Mouse (Mus musculus) kidney, embryonic 14.5 days (tissue): Measurements from ENCODE around the gene Rps6ka1. TPM values are rescaled to one million over a fixed set of nuclear protein-coding genes. Genes with fewer than 3 reads are reported as not detected.
"Not testable (repeated sequence)": the region's sequence is repeated elsewhere in the genome, so short reads cannot be mapped to it uniquely, and the experiment has no call there.

Experiments
- ATAC-seq: fragments of 200-750 bp; cut with Nextera tagmentation; 2 replicates; pipeline ENCODE4 v1.8.0; 2017; ENCODE audit warnings: moderate number of reproducible peaks, mild to moderate bottlenecking, moderate TSS enrichment, moderate library complexity; ENCODE audit not compliant: low FRiP score, low TSS enrichment
- H3K27ac ChIP-seq: fragments of 300-500 bp; sonication (generic); 2 replicates; pipeline ENCODE4 v1.5.1; 2014; ENCODE audit warnings: low read depth, mild to moderate bottlenecking, low read length, moderate library complexity, mixed read lengths
- H3K27me3 ChIP-seq: fragments of 300-500 bp; sonication (generic); 2 replicates; pipeline ENCODE4 v1.6.1; 2014; ENCODE audit warnings: mild to moderate bottlenecking, low read length; ENCODE audit not compliant: control insufficient read depth, insufficient read depth
- H3K36me3 ChIP-seq: fragments of 300-500 bp; sonication (generic); 2 replicates; pipeline ENCODE4 v1.6.1; 2014; ENCODE audit warnings: low read length, mixed read lengths; ENCODE audit not compliant: control insufficient read depth, insufficient read depth
- H3K4me1 ChIP-seq: fragments of 300-500 bp; sonication (generic); 2 replicates; pipeline ENCODE4 v1.6.1; 2014; ENCODE audit warnings: low read length, mixed read lengths; ENCODE audit not compliant: control insufficient read depth, insufficient read depth
- H3K4me2 ChIP-seq: fragments of 300-500 bp; sonication (generic); replicated peaks from 2 replicates; pipeline ENCODE4 v1.6.1; 2014; ENCODE audit warnings: low read depth, mild to moderate bottlenecking, low read length
- H3K4me3 ChIP-seq: fragments of 300-500 bp; sonication (generic); 2 replicates; pipeline ENCODE4 v1.5.1; 2014; ENCODE audit warnings: mild to moderate bottlenecking, low read length
- H3K9ac ChIP-seq: fragments of 300-500 bp; sonication (generic); 2 replicates; pipeline ENCODE4 v1.6.1; 2014; ENCODE audit warnings: low read depth, mild to moderate bottlenecking, low read length, moderate library complexity
- H3K9me3 ChIP-seq: fragments of 300-500 bp; sonication (generic); 2 replicates; pipeline ENCODE4 v1.6.1; 2016; ENCODE audit warnings: low read length; ENCODE audit not compliant: control insufficient read depth
- WGBS: fragments of 180-500 bp; shearing (Covaris S2); extraction: QIAGEN DNeasy Blood & Tissue Kit; methylation state at CpG from one replicate; pipeline ENCODE4 v1.1.7; 2014; 5-methylcytosine and 5-hydroxymethylcytosine counted together
- polyA plus RNA-seq: library from polyadenylated mRNA; unstranded; fragments of >200 nt; fragmentation: Nextera tagmentation; extraction: Ambion mirVana; gene quantifications from 2 replicates; pipeline ENCODE4 v1.2.1, GENCODE M21; 2014

The Rps6ka1 gene
- polyA plus RNA-seq = 29.6 and 49.8 TPM in 2 replicates

- WGBS = under 1% methylated on average over 55 of the region's 61 CpGs
- Histone ChIP-seq H3K27ac (peak within 1 kb of the TSS; percentile 85), H3K9me3 (no peaks in the 10 kb centered on the region), H3K4me1 (peaks cover 16% of the 10 kb centered on the region), H3K4me2 (peak within 1 kb of the TSS; percentile 96), H3K9ac (peak within 1 kb of the TSS; percentile 83), H3K36me3 (no peaks in the 10 kb centered on the region), H3K27me3 (no peaks in the 10 kb centered on the region), H3K4me3 (peak within 1 kb of the TSS; percentile 85)
- ATAC-seq = peak; percentile 88
Measured at GRCm38 (mm10) chr4:133887672-133888453, at the start of gene Rps6ka1. Gene Rps6ka1 (minus strand): TSS chr4:133887797.

GRCm38 (mm10) chr4:133931785-133932184 is 44.2 kb upstream of the Rps6ka1 start:
- H3K27ac ChIP-seq = no peak overlapping the region
- no peak overlapping the region for H3K9ac ChIP-seq
- peaks cover 4% of the 10 kb centered on the region; the same call in 1 of the 2 replicates for H3K4me1 ChIP-seq
- no peak overlapping the region for H3K4me3 ChIP-seq
- no peaks in the 10 kb centered on the region for H3K27me3 ChIP-seq
- 63% methylated on average over 3 of the region's 3 CpGs for WGBS
- no peaks in the 10 kb centered on the region for H3K9me3 ChIP-seq
- no peaks in the 10 kb centered on the region for H3K36me3 ChIP-seq
- H3K4me2 ChIP-seq = no peak overlapping the region
- ATAC-seq = no peak

- ATAC-seq = no peak
- no peak overlapping the region for H3K27ac ChIP-seq
Measured at GRCm38 (mm10) chr4:133931349-133931748, 43.8 kb upstream of the Rps6ka1 start.

GRCm38 (mm10) chr4:133929278-133929670 is 41.7 kb upstream of the Rps6ka1 start:
- Histone ChIP-seq H3K4me3 (no peak overlapping the region), H3K27ac (peak overlapping the region; percentile 31; the same call in 1 of the 2 replicates), H3K9ac (no peak overlapping the region; the same call in 1 of the 2 replicates), H3K4me2 (0 out of 2 replicates have a peak overlapping the region, but pooled peaks have one; percentile 2), H3K4me1 (peaks cover 4% of the 10 kb centered on the region; the same call in 1 of the 2 replicates), H3K36me3 (no peaks in the 10 kb centered on the region), H3K27me3 (no peaks in the 10 kb centered on the region), H3K9me3 (no peaks in the 10 kb centered on the region)
- 18% methylated on average over 7 of the region's 7 CpGs for WGBS
- peak; percentile 49; the same call in 1 of the 2 replicates for ATAC-seq

More at GRCm38 (mm10) chr4:133931349-133931748, 43.8 kb upstream of the Rps6ka1 start:
- H3K4me2 ChIP-seq = no peak overlapping the region
- no peak overlapping the region for H3K9ac ChIP-seq
- H3K4me3 ChIP-seq = no peak overlapping the region
- no peaks in the 10 kb centered on the region for H3K27me3 ChIP-seq
- no peaks in the 10 kb centered on the region for H3K36me3 ChIP-seq
- peaks cover 4% of the 10 kb centered on the region; the same call in 1 of the 2 replicates for H3K4me1 ChIP-seq
- no peaks in the 10 kb centered on the region for H3K9me3 ChIP-seq
- WGBS = 17% methylated on average over 10 of the region's 10 CpGs

DNA sequence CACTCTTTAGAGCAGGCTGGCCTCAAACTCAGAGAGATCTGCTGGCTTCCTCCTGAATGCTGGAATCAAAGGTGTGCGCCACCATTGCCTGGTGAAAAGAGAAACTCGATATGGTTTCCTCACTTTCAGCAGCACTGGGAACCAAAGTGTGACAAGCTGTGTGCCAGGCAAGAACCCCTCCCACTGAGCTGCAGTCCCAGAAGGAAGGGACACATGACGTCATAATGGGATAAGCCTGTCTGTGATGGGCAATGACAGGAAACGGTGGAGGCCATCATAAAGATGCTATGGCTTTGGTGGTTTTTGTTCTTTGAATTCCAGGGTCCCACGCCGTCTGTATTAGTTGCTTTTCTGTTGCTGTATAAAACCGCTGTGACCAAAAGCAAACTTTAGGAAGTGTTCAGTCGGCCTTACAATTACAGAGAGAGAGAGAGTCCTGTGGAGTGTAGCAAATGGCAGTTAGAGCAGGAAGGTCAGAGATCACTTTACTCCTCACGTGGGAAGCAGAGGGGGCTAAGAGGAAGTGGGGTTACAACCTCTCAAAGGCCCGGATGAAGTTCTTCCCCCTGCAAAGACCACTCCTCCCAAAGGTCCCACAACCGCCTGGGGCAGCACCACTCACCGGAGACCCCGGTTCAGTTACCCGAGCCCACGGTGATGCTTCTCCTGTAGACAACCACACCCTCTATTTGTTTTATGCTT is 41.1 kb upstream of the Rps6ka1 start:
- no peak for ATAC-seq
- peak overlapping the region; percentile 31; the same call in 1 of the 2 replicates for H3K27ac ChIP-seq

DNA sequence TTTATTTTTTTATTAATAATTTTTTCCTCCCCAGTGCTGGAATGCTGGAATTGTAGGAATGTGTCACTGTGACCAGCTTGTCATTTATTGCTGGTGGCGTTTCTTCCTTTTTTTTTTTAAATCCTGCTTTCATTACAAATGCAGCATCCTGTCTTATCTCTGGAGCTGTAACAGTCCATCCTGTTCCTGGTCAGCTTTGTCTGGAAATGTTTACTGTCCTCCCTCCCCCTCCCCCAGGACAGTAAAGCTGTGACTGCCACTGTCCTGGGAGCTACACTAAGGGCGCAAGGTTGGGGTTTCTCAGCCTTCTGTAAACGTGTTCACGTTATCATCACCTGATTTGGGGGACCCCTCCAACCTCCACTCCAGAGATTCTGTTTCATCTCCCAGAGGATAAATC is 37.6 kb upstream of the Rps6ka1 start:
- H3K9ac ChIP-seq = no peak overlapping the region
- H3K4me1 ChIP-seq = peaks cover 4% of the 10 kb centered on the region; the same call in 1 of the 2 replicates
- no peak overlapping the region for H3K4me3 ChIP-seq
- no peaks in the 10 kb centered on the region for H3K9me3 ChIP-seq
- H3K36me3 ChIP-seq = no peaks in the 10 kb centered on the region
- no peak overlapping the region for H3K4me2 ChIP-seq
- H3K27ac ChIP-seq = no peak overlapping the region
- WGBS = 75% methylated on average over 4 of the region's 4 CpGs
- no peaks in the 10 kb centered on the region for H3K27me3 ChIP-seq
- ATAC-seq = no peak

More for the DNA sequence above, 41.1 kb upstream of the Rps6ka1 start:
- Histone ChIP-seq H3K27me3 (no peaks in the 10 kb centered on the region), H3K9ac (no peak overlapping the region; the same call in 1 of the 2 replicates), H3K4me1 (peaks cover 4% of the 10 kb centered on the region; the same call in 1 of the 2 replicates), H3K9me3 (no peaks in the 10 kb centered on the region), H3K36me3 (no peaks in the 10 kb centered on the region), H3K4me2 (0 out of 2 replicates have a peak overlapping the region, but pooled peaks have one; percentile 2), H3K4me3 (no peak overlapping the region)
- 27% methylated on average over 15 of the region's 15 CpGs for WGBS

DNA sequence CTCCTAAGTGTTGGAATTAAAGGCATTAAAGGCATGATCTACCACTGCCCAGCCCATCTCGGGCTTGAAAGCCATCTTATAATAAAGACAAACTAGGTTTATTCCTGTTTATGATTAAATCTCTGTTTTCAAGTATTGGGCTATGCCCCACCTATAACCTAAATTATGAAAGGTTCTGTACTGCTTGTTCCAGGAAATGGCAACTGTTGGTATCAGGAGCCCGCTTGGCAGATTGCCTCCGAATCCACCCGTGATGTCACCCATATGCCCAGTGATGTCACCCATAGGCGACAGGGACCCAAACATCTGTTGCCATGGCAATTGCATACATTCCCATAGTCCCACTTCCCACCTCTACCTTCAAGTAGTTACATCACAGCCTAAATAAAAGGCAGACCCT is 36.1 kb upstream of the Rps6ka1 start:
- no peak for ATAC-seq
- H3K27ac ChIP-seq = no peak overlapping the region
- 88% methylated on average over 5 of the region's 5 CpGs for WGBS
- H3K4me1 ChIP-seq = peaks cover 2% of the 10 kb centered on the region; the same call in 1 of the 2 replicates
- no peaks in the 10 kb centered on the region for H3K36me3 ChIP-seq
- no peaks in the 10 kb centered on the region for H3K9me3 ChIP-seq
- no peak overlapping the region for H3K4me2 ChIP-seq
- H3K9ac ChIP-seq = no peak overlapping the region
- H3K27me3 ChIP-seq = no peaks in the 10 kb centered on the region
- H3K4me3 ChIP-seq = no peak overlapping the region

DNA sequence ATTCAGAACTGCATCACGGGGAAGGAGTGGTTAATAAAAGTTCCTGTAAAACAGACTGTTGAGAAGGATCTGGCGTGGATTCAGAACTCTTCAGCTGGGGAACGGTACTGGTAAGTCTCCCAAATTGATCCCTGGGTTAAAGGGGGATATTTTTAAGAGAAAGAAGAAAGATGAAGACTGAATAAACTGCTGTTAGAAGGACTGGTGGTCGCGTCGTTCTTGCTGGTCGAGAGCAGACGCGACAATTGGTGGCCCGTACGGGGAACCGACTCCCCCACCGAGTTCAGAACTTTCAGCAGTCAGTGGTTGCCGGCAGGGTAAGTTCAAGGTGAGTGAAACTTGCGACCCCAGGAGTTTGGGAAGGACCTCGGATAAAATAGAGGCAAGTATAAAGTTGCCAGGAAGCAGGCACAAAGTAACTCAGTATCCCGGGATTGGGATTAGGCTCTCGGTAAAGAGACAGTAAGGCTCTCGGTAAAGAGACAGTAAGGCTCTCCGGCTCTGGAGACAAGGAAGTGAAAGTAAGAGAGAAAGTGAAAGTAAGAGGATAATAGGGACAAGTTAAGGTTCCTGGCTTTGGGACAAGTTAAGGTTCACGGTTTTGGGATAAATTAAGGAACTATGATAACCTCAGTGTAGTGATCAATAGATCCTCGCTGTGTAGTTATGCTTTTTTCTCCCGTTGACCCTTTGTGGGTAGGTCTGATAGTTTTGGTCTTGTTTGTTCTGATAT is 30.7 kb upstream of the Rps6ka1 start:
- WGBS = 84% methylated on average over 16 of the region's 23 CpGs
- not testable (repeated sequence) for H3K4me3 ChIP-seq, H3K27ac ChIP-seq, H3K9me3 ChIP-seq, H3K4me1 ChIP-seq, H3K9ac ChIP-seq, ATAC-seq, H3K27me3 ChIP-seq, H3K36me3 ChIP-seq, H3K4me2 ChIP-seq
